Mouse (Mus musculus): Measurements from ENCODE around the gene Sstr3. TPM values are rescaled to one million over a fixed set of nuclear protein-coding genes. Genes with fewer than 3 reads are reported as not detected.

Sstr3 gene
- polyA plus RNA-seq, 1 experiment, result not detected

DNA sequence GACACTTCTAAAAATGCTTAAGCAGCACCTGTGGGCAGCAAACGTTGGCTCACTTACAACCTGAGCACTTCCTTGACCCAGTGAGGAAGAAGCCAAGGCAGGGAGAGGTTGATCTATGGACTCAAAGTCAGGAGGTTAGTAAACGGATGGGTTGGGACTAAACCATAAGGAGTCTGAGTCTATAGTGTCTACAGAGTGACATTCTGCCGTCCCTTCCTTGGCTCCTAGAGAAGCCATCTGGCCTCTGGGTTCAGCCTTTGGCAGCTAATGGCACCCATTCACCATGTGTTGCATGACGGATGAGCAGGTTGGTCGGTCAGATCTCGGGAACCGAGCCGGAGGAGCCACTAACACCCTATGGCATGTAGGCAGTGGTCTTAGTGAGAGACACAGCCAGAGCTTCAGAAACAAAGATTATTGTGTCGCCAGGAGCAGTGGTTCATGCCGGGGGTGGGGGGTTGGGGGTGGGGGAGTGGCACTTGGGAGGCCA lies 11.1 kb downstream of the Sstr3 start:
- H3K4me1 ChIP-seq (ENCODE audit: control insufficient read depth), result peaks cover 4% of the 10 kb centered on the region
- no peaks in the 10 kb centered on the region for H3K9me3 ChIP-seq (ENCODE audit: control insufficient read depth, low read length)
- TF ChIP-seq GATA1 (IDR thresholded peaks at IDR 0.05; ENCODE audit: low read length), result no peak
- no peak for TF ChIP-seq TAL1 (IDR thresholded peaks at IDR 0.05; ENCODE audit: low read length)
- H3K27me3 ChIP-seq (ENCODE audit: control insufficient read depth), result peaks cover 8% of the 10 kb centered on the region; the same call in 1 of the 2 replicates
- no peak overlapping the region for H3K4me3 ChIP-seq (replicated peaks)
- no peaks in the 10 kb centered on the region for H3K36me3 ChIP-seq (ENCODE audit: control insufficient read depth)

DNA sequence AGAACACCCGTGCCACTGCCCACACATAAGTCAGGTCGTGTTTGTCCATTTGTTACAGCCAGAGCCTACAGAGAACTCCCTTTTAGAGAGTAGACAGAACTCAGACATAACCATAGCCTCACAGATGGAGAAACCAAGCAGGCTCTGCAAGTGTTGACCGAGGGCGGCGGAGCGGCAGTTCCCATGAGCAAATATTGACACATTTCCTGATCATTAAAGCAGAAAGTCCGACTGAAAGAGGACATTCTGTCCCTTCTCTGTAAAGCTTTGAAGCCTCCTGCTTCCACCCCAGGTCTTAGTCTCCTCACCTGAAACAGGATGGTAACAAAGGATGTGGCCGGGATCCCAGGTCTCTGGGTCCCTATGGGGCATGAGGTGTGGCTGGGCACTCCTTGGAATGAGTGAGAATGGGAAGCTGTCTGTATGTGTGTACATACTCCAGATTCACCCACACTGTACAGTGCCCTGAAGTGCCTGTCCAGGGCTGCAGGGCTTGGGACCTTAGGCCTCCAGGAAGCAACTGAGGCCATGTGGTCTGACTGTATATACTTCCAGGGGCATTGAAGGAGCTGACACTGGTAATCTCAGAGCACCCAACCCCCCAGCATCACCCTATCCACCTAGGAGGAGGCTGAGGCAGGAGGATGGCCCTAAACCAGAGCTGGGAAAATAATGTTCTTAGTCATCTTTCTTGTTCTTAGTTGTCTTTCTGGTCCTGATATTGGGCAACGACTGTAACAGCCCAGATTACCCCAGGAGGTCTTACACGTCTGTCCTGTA lies 11.7 kb downstream of the Sstr3 start:
- Histone ChIP-seq H3K36me3 (ENCODE audit: control insufficient read depth) (no peaks in the 10 kb centered on the region), H3K27me3 (ENCODE audit: control insufficient read depth) (peaks cover 8% of the 10 kb centered on the region; the same call in 1 of the 2 replicates), H3K9me3 (ENCODE audit: control insufficient read depth, low read length) (no peaks in the 10 kb centered on the region), H3K4me3 (replicated peaks) (no peak overlapping the region), H3K4me1 (ENCODE audit: control insufficient read depth) (peaks cover 4% of the 10 kb centered on the region)
- TF ChIP-seq GATA1 (IDR thresholded peaks at IDR 0.05; ENCODE audit: low read length) (no peak), TAL1 (IDR thresholded peaks at IDR 0.05; ENCODE audit: low read length) (no peak)

DNA sequence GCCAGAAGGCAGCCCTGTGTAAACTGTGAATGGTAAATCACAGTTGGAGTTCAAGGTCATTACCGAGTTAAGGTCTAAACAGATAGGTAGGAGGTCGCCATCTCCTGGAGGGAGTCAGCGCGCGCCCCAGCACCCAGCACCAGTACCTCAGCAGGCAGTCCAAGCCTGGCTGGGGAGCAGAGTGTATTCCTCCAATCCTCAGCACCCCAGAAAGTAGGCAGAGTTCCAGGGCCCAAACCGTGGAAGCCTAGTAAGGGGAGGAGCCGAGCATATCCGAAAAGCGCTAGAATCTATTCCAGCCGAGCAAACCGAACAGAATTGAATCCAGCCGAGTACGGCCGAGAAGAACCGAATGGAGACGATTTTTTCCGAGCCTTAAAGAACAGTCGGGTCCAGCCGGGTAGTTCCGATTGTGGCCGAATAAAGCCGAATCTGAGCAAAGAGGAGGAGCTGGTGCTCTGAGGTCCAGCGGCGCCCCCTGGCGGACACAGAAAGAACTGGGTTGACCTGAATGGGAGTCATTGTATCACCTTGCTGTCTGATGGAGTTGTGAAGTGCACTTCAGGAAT lies 12.5 kb downstream of the Sstr3 start:
- no peaks in the 10 kb centered on the region for H3K9me3 ChIP-seq (ENCODE audit: control insufficient read depth, low read length)
- H3K4me1 ChIP-seq (ENCODE audit: control insufficient read depth), result peaks cover 4% of the 10 kb centered on the region
- H3K4me3 ChIP-seq (replicated peaks), result peak overlapping the region; percentile 23
- peaks cover 8% of the 10 kb centered on the region; the same call in 1 of the 2 replicates for H3K27me3 ChIP-seq (ENCODE audit: control insufficient read depth)
- no peaks in the 10 kb centered on the region for H3K36me3 ChIP-seq (ENCODE audit: control insufficient read depth)
- TF ChIP-seq TAL1 (IDR thresholded peaks at IDR 0.05; ENCODE audit: low read length) (no peak), GATA1 (IDR thresholded peaks at IDR 0.05; ENCODE audit: low read length) (no peak)

DNA sequence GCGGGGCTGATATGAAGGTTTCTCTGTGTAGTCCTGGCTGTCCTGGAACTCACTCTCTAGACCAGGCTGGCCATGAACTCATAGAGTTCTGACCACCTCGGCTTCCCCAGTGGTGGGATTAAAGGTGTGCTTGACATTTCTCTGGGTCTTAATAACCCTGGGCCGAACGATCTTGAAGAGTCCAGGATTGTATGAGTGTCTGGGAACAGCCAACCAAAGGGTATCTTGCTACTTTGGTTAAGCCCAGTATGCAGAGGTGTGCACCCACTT lies 13.1 kb downstream of the Sstr3 start:
- H3K4me1 ChIP-seq (ENCODE audit: control insufficient read depth), result peaks cover 4% of the 10 kb centered on the region
- no peaks in the 10 kb centered on the region for H3K36me3 ChIP-seq (ENCODE audit: control insufficient read depth)
- H3K9me3 ChIP-seq (ENCODE audit: control insufficient read depth, low read length), result no peaks in the 10 kb centered on the region
- H3K27me3 ChIP-seq (ENCODE audit: control insufficient read depth), result peaks cover 8% of the 10 kb centered on the region; the same call in 1 of the 2 replicates
- no peak overlapping the region for H3K4me3 ChIP-seq (replicated peaks)
- TF ChIP-seq TAL1 (IDR thresholded peaks at IDR 0.05; ENCODE audit: low read length) (no peak), GATA1 (IDR thresholded peaks at IDR 0.05; ENCODE audit: low read length) (no peak)

DNA sequence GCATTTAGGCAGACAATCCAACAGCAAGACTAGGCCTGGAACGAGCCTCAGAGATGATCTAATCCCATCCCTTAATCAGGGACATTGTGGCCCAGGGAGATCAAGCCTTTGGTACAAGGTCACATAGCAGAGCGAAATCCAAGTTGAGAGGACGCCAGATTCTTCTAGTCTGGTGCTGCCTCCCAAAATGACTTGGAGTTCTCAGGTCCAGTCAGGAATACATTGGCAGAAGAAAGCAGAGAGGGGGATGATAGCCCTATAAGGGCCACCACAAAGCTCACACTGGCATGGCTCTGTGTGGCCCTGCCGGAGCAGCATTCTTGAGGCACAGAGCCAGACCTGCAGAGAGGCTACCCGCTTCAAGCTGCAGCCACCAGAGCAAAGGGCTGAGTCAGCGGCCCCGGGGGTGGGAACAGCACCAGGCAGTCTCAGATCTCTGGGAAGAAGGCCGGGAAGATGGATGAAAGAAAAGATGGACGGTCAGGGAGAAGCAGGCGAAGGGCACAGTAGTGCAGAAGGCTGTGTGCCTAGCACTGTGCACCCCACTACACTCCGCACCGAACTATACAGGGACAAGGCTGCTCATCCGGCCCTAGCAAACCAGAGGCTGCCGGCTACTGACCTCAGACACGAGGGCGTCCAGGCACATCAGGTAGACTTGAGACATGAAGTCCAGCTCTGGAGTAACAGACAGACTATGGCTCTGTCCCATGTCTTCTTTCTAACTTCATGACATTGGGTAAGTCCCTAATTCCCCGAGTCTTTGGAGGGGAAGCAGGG lies 13.6 kb downstream of the Sstr3 start, which contains the start of gene C1qtnf6:
TSS of gene C1qtnf6 (minus strand) at position 746 of the 780 bp plus-strand sequence.
- no peaks in the 10 kb centered on the region for H3K9me3 ChIP-seq (ENCODE audit: control insufficient read depth, low read length)
- no peaks in the 10 kb centered on the region for H3K36me3 ChIP-seq (ENCODE audit: control insufficient read depth)
- no peak for TF ChIP-seq GATA1 (IDR thresholded peaks at IDR 0.05; ENCODE audit: low read length)
- TF ChIP-seq TAL1 (IDR thresholded peaks at IDR 0.05; ENCODE audit: low read length), result no peak
- peaks cover 4% of the 10 kb centered on the region for H3K4me1 ChIP-seq (ENCODE audit: control insufficient read depth)
- H3K27me3 ChIP-seq (ENCODE audit: control insufficient read depth), result peaks cover 8% of the 10 kb centered on the region; the same call in 1 of the 2 replicates
- H3K4me3 ChIP-seq (replicated peaks), result peak within 1 kb of the TSS; percentile 23

DNA sequence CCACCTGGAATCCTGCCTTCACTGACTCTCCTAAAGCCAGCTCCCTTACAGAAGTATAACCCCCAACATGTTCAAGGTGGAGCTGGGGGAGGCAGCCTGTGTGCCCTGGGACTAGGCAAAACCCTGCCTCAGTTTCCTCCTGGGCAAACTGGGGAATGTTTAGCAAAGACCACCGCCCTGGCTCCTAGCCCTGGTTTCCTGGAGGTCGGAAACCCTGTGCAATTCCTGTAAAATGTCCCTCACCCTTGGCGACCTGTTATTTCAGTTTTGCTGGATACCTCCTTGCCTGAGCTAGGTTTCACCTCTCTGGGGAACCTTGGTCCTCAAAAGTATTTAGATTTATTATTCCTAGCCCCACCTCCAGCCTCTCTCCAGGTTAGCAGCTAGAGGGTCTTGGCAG lies 14.3 kb downstream of the Sstr3 start:
- no peaks in the 10 kb centered on the region for H3K9me3 ChIP-seq (ENCODE audit: control insufficient read depth, low read length)
- H3K4me1 ChIP-seq (ENCODE audit: control insufficient read depth), result peaks cover 6% of the 10 kb centered on the region
- TF ChIP-seq TAL1 (IDR thresholded peaks at IDR 0.05; ENCODE audit: low read length), result no peak
- no peak for TF ChIP-seq GATA1 (IDR thresholded peaks at IDR 0.05; ENCODE audit: low read length)
- no peak overlapping the region for H3K4me3 ChIP-seq (replicated peaks)
- H3K27me3 ChIP-seq (ENCODE audit: control insufficient read depth), result peaks cover 8% of the 10 kb centered on the region; the same call in 1 of the 2 replicates
- no peaks in the 10 kb centered on the region for H3K36me3 ChIP-seq (ENCODE audit: control insufficient read depth)

DNA sequence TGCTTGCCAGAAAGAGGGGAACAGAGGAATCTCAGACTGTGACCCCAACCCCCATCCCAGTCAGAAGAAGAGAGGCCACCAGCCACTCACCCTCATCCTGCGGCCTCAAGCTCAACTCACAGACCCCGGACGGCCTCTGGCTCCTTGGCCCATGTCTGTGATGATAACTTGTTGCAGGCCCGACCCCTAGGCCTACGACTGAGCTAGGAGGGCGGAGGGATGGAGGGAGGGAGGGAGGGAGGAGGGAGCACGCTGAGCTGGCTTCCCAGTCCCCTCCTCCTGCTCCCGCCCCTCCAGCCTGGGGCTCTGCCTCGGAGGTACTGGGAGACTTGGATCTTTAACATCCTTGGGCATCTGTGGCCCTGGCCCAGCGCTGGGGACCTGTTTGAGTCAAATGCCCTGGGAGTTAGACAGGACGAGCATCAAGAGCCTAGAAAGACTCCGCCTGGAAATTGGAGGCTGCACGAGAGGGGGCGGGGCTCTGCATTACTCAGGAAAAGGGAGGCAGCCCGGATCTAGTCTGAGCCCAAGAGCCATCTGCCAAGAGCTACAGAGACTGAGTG lies 15.0 kb downstream of the Sstr3 start:
- Histone ChIP-seq H3K27me3 (ENCODE audit: control insufficient read depth) (peaks cover 8% of the 10 kb centered on the region; the same call in 1 of the 2 replicates), H3K36me3 (ENCODE audit: control insufficient read depth) (no peaks in the 10 kb centered on the region; the same call in 1 of the 2 replicates), H3K4me3 (replicated peaks) (peak overlapping the region; percentile 24), H3K9me3 (ENCODE audit: control insufficient read depth, low read length) (no peaks in the 10 kb centered on the region), H3K4me1 (ENCODE audit: control insufficient read depth) (peaks cover 6% of the 10 kb centered on the region)
- TF ChIP-seq GATA1 (IDR thresholded peaks at IDR 0.05; ENCODE audit: low read length), result no peak
- no peak for TF ChIP-seq TAL1 (IDR thresholded peaks at IDR 0.05; ENCODE audit: low read length)

DNA sequence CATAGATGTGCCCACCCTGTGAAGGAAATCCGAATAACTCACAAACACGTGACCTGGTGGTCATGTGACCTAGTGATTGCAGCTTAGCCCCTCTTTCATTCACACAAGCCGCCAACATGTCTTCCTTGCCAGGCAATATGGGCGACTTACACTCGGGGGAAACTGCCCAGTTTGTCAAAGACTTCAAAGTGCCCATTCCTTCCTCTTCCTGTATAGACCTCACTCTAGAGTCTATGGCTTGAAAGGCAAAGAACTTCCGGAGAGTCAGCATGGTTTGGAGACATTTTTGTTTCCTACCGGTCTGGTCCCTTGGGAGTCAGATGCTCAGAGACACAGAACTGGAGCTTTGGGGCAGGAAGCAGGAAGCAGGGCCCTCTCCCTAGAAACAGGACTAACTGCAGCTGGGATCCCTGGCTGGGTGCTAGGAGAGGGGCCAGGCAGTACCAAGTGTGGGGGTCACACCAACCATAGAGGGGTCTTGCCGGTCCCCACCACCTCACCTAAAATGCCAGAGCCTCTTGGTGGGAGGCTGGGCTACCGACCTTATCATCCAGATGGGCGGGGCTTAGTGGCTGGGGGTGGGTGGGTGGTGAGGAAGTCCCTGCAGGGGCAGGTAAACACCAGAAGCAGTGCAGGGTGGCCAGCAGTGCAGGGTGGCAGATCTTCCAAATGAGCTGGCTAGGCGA lies 15.6 kb downstream of the Sstr3 start:
- Histone ChIP-seq H3K4me3 (replicated peaks) (peak overlapping the region; percentile 24), H3K36me3 (ENCODE audit: control insufficient read depth) (no peaks in the 10 kb centered on the region; the same call in 1 of the 2 replicates), H3K9me3 (ENCODE audit: control insufficient read depth, low read length) (no peaks in the 10 kb centered on the region), H3K27me3 (ENCODE audit: control insufficient read depth) (peaks cover 8% of the 10 kb centered on the region; the same call in 1 of the 2 replicates), H3K4me1 (ENCODE audit: control insufficient read depth) (peaks cover 6% of the 10 kb centered on the region)
- TF ChIP-seq GATA1 (IDR thresholded peaks at IDR 0.05; ENCODE audit: low read length) (no peak), TAL1 (IDR thresholded peaks at IDR 0.05; ENCODE audit: low read length) (no peak)
